Mouse (Mus musculus) hindbrain, embryonic 11.5 days (tissue): Measurements from ENCODE around the gene Trio. TPM values are rescaled to one million over a fixed set of nuclear protein-coding genes. Genes with fewer than 3 reads are reported as not detected.

Experiments used
- ATAC-seq: fragments of 200-750 bp; cut with Nextera tagmentation; 2 replicates; pipeline ENCODE4 v1.8.0; 2017; ENCODE audit warnings: mild to moderate bottlenecking, moderate TSS enrichment, moderate library complexity; ENCODE audit not compliant: low FRiP score
- DNase-seq: peaks from one replicate; pipeline ENCODE4 v3.0.0-alpha.2; 2015; ENCODE audit warnings: low spot score
- H3K27ac ChIP-seq: fragments of 300-500 bp; sonication (generic); 2 replicates; pipeline ENCODE4 v1.5.1; 2014; ENCODE audit warnings: mild to moderate bottlenecking, low read depth, low read length
- H3K27me3 ChIP-seq: fragments of 300-500 bp; sonication (generic); 2 replicates; pipeline ENCODE4 v1.6.1; 2014; ENCODE audit warnings: mild to moderate bottlenecking, low read length, moderate library complexity, mixed read lengths; ENCODE audit not compliant: control insufficient read depth, insufficient read depth
- H3K36me3 ChIP-seq: fragments of 300-500 bp; sonication (generic); 2 replicates; pipeline ENCODE4 v1.6.1; 2014; ENCODE audit warnings: mild to moderate bottlenecking, low read length, moderate library complexity, mixed read lengths; ENCODE audit not compliant: control insufficient read depth, insufficient read depth
- H3K4me1 ChIP-seq: fragments of 300-500 bp; sonication (generic); replicated peaks from 2 replicates; pipeline ENCODE4 v1.6.1; 2014; ENCODE audit warnings: low read length, mixed read lengths; ENCODE audit not compliant: control insufficient read depth, insufficient read depth
- H3K4me2 ChIP-seq: fragments of 300-500 bp; sonication (generic); replicated peaks from 2 replicates; pipeline ENCODE4 v1.6.1; 2014; ENCODE audit warnings: mild to moderate bottlenecking, low read depth, low read length
- H3K4me3 ChIP-seq: fragments of 300-500 bp; sonication (generic); 2 replicates; pipeline ENCODE4 v1.5.1; 2014; ENCODE audit warnings: low read depth, low read length
- H3K9ac ChIP-seq: fragments of 300-500 bp; sonication (generic); 2 replicates; pipeline ENCODE4 v1.6.1; 2014; ENCODE audit warnings: low read depth, low read length
- H3K9me3 ChIP-seq: fragments of 300-500 bp; sonication (generic); 2 replicates; pipeline ENCODE4 v1.6.1; 2016; ENCODE audit warnings: low read length; ENCODE audit not compliant: control insufficient read depth
- WGBS: fragments of 180-500 bp; shearing (Covaris S2); extraction: QIAGEN DNeasy Blood & Tissue Kit; methylation state at CpG from one replicate; pipeline ENCODE4 v1.1.7; 2014; 5-methylcytosine and 5-hydroxymethylcytosine counted together
- polyA plus RNA-seq: library from polyadenylated mRNA; unstranded; fragments of >200 nt; fragmentation: Nextera tagmentation; extraction: Ambion mirVana; gene quantifications from 2 replicates; pipeline ENCODE4 v1.2.1, GENCODE M21; 2014

The Trio gene
- polyA plus RNA-seq, 1 experiment from 2014 or later = 49.8 TPM

DNA sequence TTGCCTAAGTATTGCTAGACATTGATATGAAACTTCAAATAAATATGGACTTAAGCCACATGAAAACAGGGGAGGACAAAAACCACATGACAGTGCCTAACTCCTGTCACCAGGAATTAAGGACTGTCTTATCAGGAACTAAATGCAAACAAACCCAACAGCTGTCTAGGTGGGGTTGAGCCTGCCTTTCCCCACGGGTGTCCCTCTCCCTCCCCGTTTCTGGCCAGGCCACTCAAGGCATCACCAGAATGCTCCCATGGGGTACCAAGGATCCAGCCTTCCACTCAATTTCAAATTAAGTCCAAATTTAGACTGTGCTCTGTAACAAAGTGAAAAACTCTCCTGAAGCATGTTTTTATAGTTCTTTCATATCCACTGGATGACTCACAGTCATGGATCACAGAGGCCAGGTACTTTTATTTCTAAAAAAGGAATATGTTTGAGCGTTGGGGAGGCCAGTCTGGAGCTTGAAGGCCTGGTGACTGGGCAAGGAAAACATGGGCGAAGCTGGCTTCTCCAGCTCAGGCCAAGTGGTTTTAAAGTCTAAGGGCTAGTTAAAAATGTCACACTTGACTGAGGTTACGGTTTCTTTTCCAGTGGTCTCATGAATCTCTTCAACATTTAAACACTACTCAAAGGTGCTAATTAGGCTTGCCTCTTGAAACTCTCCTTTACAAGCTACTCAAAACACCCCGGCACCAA is 33.6 kb downstream of the Trio start:
- no peak overlapping the region for H3K9ac ChIP-seq
- peaks cover 8% of the 10 kb centered on the region; the same call in 1 of the 2 replicates for H3K4me1 ChIP-seq
- no peaks in the 10 kb centered on the region for H3K9me3 ChIP-seq
- no peak overlapping the region for H3K4me3 ChIP-seq
- no peak for ATAC-seq
- no peaks in the 10 kb centered on the region for H3K27me3 ChIP-seq
- no peak overlapping the region for H3K27ac ChIP-seq
- DNase-seq = no peak
- no peak overlapping the region for H3K4me2 ChIP-seq
- H3K36me3 ChIP-seq = no peaks in the 10 kb centered on the region
- 77% methylated on average over 6 of the region's 6 CpGs for WGBS

DNA sequence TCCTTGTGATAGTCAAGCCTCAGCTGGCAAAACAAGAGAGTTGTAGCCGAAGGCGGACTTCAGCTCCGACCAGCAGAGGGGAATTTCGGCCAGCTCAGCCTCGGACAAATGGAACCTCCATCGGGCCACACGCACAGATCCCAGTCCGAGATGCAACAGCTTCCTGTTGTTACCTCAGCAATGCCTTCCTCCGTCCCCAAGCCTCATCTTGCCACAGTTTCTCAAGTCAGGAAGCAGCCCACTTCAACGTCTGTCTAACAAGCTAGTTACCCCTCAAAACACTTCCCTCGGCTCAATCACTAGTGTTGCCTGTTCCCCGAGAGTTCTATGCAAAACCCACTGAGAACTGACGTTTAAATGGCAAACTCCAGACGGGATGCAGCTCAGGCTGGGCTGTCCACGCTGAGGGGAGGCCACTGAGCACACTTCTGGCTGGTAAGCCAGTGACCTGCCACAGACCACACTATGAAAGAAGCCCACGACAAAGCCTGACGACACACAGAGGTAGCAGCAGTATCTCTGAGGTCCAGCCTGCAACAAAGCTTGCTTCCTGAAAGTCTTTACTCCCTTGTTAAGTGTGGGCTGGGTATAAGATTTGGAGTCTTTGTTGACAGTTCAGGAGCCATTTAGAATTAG is 34.5 kb downstream of the Trio start:
- Histone ChIP-seq H3K4me2 (no peak overlapping the region), H3K4me1 (peaks cover 8% of the 10 kb centered on the region; the same call in 1 of the 2 replicates), H3K36me3 (no peaks in the 10 kb centered on the region), H3K4me3 (no peak overlapping the region), H3K27ac (no peak overlapping the region), H3K9ac (no peak overlapping the region), H3K27me3 (no peaks in the 10 kb centered on the region), H3K9me3 (no peaks in the 10 kb centered on the region)
- WGBS = 78% methylated on average over 17 of the region's 17 CpGs
- ATAC-seq (no peak), DNase-seq (no peak)

DNA sequence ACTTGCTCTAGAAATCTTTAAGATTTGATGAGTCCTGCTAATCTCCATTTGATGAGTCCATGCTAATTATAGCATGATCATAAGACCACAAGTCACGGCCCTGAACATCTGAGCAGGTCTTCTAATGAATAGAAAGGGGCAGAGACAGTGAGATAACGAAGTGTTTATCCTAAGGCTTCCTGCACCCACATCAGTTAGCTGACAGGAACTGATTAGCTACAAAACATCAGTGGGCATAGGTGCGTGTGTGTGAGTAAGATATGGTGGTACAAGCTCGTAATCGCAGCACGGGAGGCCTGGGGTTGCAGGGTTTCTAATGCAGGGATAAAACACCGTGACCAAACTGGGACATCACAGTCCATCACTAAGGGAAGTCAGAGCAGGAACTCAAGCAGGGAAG is 37.7 kb downstream of the Trio start:
- Histone ChIP-seq H3K9ac (no peak overlapping the region), H3K27me3 (no peaks in the 10 kb centered on the region), H3K36me3 (no peaks in the 10 kb centered on the region), H3K27ac (no peak overlapping the region), H3K4me1 (no peaks in the 10 kb centered on the region), H3K4me2 (no peak overlapping the region), H3K4me3 (no peak overlapping the region), H3K9me3 (no peaks in the 10 kb centered on the region)
- DNase-seq (no peak), ATAC-seq (0 out of 2 replicates have a peak, but pooled peaks have one; percentile 34)
- WGBS = 78% methylated on average over 7 of the region's 7 CpGs

DNA sequence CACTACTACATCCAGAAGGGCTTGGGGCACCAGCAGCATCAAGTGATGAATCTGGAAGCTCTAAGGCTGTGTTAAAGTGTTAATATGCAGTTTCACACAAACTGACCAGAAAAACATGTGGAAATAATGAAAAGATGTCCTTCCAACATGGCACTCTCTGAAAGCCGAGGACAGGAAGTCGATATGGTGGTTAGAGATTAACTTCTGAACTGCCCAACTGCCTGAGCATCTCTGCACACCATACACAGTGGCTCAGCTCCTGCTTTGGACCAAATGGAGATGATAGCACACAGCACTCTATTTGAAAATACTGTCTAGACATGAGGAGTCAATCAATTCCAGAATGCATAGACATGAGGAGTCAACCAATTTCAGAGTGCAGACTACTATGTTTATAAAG is 40.8 kb downstream of the Trio start:
- Histone ChIP-seq H3K27ac (no peak overlapping the region), H3K4me2 (no peak overlapping the region), H3K4me3 (no peak overlapping the region), H3K9me3 (no peaks in the 10 kb centered on the region), H3K9ac (no peak overlapping the region), H3K36me3 (no peaks in the 10 kb centered on the region), H3K27me3 (no peaks in the 10 kb centered on the region), H3K4me1 (no peaks in the 10 kb centered on the region)
- 80% methylated on average over 2 of the region's 2 CpGs for WGBS
- ATAC-seq (no peak), DNase-seq (no peak)

DNA sequence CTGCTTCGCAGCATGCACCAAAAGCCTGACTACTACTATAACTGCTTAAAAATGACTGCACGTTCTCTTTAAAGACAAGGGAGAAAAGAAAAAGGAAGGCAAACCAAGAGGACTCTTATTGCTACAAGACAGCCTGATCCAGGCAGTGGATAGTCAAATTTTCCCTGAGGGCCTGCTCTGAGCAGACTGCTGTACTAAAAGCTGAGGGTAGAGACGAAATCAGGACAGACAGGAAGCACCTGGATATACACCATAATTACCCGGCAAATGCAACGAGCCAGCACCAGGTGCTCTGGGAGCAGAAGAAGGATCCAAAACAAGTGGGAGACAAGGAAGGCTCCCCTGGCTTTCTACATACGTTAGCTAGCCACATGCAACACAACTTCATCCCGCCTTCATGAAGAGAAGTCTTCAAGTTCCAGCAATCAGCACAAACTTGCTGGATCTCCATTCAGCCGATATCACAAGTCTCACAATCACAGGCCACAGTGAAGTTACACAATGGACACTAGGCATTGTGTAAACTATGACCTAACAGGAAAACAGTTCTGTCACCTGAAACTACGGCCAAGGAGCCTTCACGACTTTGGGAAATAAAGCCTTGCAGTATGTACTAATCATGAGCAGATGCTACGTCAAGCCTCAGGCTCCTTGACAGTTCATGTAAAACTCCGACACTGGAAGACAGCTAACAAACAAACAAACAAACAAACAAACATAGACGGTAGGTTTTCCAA is 43.7 kb downstream of the Trio start:
- Histone ChIP-seq H3K9ac (no peak overlapping the region), H3K27me3 (no peaks in the 10 kb centered on the region), H3K36me3 (no peaks in the 10 kb centered on the region), H3K27ac (no peak overlapping the region), H3K4me2 (no peak overlapping the region), H3K4me3 (no peak overlapping the region), H3K9me3 (no peaks in the 10 kb centered on the region), H3K4me1 (no peaks in the 10 kb centered on the region)
- no peak for ATAC-seq
- WGBS = 82% methylated on average over 13 of the region's 13 CpGs
- DNase-seq = no peak

DNA sequence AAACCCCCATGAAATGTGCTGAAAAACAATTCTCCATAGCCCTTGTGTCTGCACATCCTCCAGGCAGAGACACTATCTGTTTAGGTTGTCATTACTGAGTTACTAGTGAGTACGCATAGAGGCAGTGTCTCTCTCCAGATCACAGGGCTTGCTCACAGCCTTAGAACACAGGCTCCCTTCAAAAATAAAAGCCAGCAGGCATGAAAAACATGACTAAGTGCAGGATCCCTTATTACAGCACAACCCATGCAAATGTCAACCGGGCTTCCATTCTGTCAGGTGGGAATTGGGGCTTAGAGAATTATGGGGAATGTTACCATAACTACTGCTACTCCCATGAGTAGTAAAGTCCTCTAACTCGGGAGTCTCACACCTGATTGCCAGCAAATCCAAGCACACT is 44.4 kb downstream of the Trio start:
- 72% methylated on average over 3 of the region's 3 CpGs for WGBS

DNA sequence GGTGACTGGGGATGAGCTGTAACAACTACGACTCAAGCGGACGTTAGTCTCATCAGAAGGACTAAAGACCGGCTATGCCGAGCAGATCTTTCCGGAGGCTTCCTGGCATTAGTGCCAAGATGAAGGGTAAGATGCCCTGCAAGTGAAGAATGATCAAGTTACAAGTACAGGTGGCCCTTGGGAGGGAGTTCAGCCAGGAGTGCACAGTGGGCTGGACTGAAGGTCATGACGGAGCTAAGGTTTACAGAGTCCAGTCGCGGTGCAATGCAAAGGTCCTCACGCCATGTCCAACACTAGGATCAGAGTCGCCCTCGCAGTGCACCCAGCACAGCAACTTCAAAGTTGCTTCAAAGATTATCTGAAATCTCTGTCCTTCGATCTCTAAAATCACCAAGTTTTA is 45.2 kb downstream of the Trio start:
- Histone ChIP-seq H3K9me3 (no peaks in the 10 kb centered on the region), H3K4me2 (no peak overlapping the region), H3K4me3 (no peak overlapping the region), H3K9ac (no peak overlapping the region), H3K27ac (no peak overlapping the region), H3K36me3 (no peaks in the 10 kb centered on the region), H3K4me1 (no peaks in the 10 kb centered on the region), H3K27me3 (no peaks in the 10 kb centered on the region)
- WGBS = 87% methylated on average over 13 of the region's 13 CpGs
- no peak for DNase-seq
- no peak for ATAC-seq

More for the DNA sequence above, 44.4 kb downstream of the Trio start:
- DNase-seq (no peak), ATAC-seq (no peak)
- no peaks in the 10 kb centered on the region for H3K27me3 ChIP-seq
- H3K4me2 ChIP-seq = no peak overlapping the region
- no peak overlapping the region for H3K27ac ChIP-seq
- no peaks in the 10 kb centered on the region for H3K36me3 ChIP-seq
- no peaks in the 10 kb centered on the region for H3K4me1 ChIP-seq
- H3K9me3 ChIP-seq = no peaks in the 10 kb centered on the region
- no peak overlapping the region for H3K4me3 ChIP-seq
- no peak overlapping the region for H3K9ac ChIP-seq

DNA sequence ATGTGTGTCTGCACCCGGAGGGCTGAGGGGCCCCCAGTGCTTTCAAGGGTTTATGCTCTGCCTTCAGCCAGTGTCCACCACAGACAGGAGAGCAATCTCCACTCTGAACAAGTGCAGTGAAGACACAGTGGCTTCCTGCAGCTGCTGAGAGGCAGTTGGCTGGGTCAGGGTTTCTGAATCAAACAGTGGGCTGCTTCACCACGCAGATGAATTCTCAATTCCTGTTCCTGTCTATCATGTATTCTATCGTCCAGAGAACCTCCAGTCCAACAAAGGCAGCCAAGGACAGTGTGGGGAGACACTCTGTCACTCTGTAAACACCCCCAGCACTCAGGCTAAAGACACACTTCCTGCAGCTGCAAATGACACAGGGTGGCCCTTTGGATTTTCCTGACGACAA is 48.7 kb downstream of the Trio start:
- no peak overlapping the region for H3K27ac ChIP-seq
- H3K27me3 ChIP-seq = no peaks in the 10 kb centered on the region
- no peaks in the 10 kb centered on the region for H3K36me3 ChIP-seq
- no peaks in the 10 kb centered on the region for H3K9me3 ChIP-seq
- H3K4me2 ChIP-seq = no peak overlapping the region
- H3K4me1 ChIP-seq = no peaks in the 10 kb centered on the region
- 81% methylated on average over 4 of the region's 4 CpGs for WGBS
- H3K9ac ChIP-seq = no peak overlapping the region
- H3K4me3 ChIP-seq = no peak overlapping the region
- DNase-seq = no peak
- no peak for ATAC-seq
